Mouse (Mus musculus): ENCODE measurements at regions not wholly inside any gene's neighbourhood (a gene's known extent, or its start where the extent isn't known, plus 50 kb on each side); places are given as distances from the start of the nearest gene placed in this dataset.

DNA sequence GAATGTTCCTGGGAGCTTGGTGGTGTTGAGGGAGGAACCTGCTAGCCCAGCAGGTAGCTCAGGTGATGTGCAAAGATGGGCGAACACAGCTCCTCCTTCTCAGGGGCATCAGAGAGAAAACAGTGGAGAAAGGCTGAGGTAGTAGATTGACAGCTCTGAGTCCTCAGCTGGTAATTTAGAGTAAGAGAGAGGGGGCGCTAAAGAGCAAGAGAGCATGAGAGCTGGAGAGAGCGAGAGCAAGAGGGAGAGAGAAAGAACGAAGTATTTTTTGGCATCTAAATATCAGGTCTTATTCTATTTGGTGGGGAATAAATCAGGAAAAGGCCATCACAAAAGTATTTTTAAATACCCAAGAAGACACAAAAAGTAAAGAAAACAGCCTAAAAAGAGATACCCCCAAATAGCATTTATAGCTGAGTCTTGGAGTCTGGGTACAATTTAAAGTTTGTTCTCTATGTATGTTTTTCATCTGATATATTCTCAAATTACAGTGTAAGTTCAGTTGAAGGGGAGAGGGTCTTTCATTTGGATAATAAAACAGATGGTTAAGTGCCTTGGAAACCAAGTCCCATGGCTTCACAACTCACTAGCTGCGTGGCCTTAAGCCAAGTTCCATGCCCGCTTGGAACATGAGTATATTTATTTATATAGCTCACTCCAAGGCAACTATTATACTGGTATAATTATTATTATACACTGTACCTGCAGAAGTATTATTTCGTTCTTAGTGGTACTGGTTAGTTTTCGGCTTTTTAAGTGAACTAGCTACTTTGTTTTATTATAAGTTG lies 183.9 kb downstream of the AI593442 start:
- TF ChIP-seq NELFE (IDR thresholded peaks at IDR 0.05; ENCODE audit: low read depth, low read length) (no peak), ZKSCAN1 (IDR thresholded peaks at IDR 0.05; ENCODE audit: low read depth, low read length) (no peak), POLR2A (IDR thresholded peaks at IDR 0.05; ENCODE audit: control insufficient read depth in 1 of 2, insufficient read depth in 1 of 2, low read depth in 1 of 2, low read length in 2 of 2, poor library complexity in 1 of 2) (no peak), POLR2AphosphoS2 (IDR thresholded peaks at IDR 0.05; ENCODE audit: low read length) (no peak), TAL1 (IDR thresholded peaks at IDR 0.05; ENCODE audit: low read length) (no peak), MAZ (IDR thresholded peaks at IDR 0.05; ENCODE audit: low read depth, low read length) (no peak), MYC (IDR thresholded peaks at IDR 0.05; ENCODE audit: low read depth, low read length) (no peak), MEF2A (IDR thresholded peaks at IDR 0.05; ENCODE audit: extremely low read depth, insufficient replicate concordance, low read depth, low read length, poor library complexity, severe bottlenecking) (no peak), SMC3 (IDR thresholded peaks at IDR 0.05; ENCODE audit: low read depth, low read length) (no peak), CTCF (IDR thresholded peaks at IDR 0.05 in 2 of 3, conservative IDR thresholded peaks at IDR 0.05 in 1 of 3; ENCODE audit: control insufficient read depth in 1 of 3, insufficient read depth in 1 of 3, low read depth in 2 of 3, low read length in 3 of 3, poor library complexity in 1 of 3, severe bottlenecking in 1 of 3) (peak in 2 of 3 experiments; percentile 14 to 17; a peak in 3 of 6 replicates), MXI1 (IDR thresholded peaks at IDR 0.05; ENCODE audit: low read depth, low read length) (no peak), CHD1 (IDR thresholded peaks at IDR 0.05; ENCODE audit: low read depth, low read length) (no peak), ELF1 (IDR thresholded peaks at IDR 0.05; ENCODE audit: low read depth, low read length) (no peak)
